Mouse (Mus musculus) c-Kit-positive CD71-negative TER-119-negative erythroid progenitor cells, embryonic 14.5 days (primary cell): ENCODE data around the gene Crtc3.

ENCODE experiments used
- DNase-seq: peaks from one replicate; pipeline ENCODE4 v3.0.0-alpha.2; 2013; ENCODE audit warnings: low read depth

Gene Crtc3

DNA sequence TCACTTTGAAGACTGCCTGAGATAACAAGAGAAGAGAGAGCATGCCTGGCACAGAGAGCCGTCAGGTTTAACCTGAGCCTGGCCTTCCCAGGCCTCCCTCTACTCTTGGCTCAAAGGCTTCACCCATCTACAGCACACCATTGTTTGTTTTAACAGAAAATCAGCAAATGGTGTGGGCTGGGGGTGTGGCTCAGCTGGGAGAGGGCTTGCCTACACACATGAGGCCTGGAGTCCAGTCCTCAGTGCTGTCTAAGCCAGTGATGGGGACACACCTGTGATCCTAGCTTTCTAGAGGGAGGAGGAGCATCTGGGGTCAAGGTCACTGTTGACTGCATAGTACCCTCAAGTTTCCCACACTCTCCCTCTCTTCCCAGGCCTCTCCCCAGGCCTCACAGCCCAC, 6.0 kb downstream of the Crtc3 start:
- DNase-seq, result no peak

DNA sequence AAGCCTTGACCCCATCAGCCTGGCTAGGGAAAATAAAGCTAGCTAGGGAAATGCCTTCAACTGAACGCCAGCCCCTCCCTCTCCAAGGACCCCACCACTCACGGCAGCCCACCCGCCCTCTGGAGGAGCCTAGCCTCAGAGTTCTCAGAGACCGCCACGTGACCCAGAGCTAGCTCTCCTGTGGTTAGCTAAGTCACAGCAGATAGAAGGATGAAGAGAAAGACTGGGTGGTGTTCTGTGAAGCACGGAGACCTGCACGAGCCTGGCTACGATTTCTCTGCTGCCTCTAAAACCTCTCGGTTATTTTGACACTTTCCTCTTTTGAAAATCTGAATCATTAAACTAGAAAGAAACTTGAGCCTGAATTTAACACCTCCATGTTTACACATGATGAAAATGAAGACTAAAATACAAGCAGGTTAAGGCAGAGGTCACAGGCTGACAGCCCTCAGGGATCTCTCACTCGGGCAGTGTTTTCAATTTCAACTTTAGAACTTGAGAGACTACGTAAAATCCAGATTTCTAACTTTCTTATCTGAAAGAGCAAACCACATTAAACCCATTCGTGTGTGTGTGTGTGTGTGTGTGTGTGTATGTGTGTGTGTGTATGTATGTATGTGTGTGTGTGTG, 8.3 kb downstream of the Crtc3 start:
- DNase-seq, result no peak

DNA sequence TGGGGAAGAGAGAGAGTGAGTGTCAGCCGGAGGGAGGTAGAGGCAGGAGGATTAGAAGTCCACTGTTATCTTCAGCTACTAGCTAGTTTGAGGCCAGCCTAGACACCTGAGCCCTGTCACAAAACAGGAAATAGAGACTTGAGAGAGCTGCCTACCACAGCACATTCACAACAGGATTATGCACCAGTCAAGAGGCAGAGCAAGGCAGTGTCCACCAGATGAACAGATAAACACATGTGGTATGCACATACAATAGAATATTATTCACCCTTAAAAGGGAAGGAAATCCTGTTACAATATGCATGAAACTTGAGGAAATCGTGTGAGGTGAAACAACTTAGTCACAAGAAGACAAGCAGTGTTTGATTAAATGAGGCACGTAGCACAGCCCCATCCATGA, 16.4 kb downstream of the Crtc3 start:
- no peak for DNase-seq

DNA sequence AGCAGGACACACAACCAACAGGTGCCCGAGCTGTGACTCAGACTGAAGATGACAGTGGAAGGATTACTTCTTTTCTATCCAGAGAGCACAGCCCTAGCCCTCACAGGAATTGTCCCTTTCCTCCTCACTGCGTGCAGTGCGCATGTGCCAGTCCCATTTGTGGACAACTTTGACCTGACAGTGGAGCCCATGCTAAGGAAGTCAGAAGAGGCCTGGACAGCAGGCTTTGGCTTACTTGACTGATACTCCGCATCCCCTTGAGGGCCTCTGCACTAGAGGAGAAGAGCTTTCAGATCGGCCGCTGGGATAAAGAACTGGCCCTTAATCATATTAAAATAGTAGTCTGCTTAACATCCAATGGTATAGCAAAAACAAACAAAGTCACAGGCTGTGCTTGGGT, 17.8 kb downstream of the Crtc3 start:
- DNase-seq, result no peak

DNA sequence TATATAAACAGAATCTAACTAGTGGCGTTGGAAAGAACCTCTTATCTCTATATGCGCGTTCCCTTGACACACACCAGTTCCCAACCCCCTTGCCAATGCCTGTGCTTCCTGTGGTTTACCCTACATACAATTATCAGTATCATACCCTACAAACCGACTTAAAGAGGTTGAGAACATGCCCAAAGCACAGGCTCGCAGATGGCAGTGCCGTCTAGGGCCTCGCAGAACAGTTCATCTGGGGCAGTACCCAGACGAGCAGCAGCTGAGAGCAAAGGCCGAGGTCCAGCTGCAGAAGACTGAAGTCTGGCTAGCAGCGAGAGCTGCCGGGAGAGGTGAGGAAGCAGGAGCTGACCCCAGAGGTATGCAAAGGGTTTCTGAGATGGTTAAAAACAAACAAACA, 21.5 kb downstream of the Crtc3 start:
- no peak for DNase-seq

DNA sequence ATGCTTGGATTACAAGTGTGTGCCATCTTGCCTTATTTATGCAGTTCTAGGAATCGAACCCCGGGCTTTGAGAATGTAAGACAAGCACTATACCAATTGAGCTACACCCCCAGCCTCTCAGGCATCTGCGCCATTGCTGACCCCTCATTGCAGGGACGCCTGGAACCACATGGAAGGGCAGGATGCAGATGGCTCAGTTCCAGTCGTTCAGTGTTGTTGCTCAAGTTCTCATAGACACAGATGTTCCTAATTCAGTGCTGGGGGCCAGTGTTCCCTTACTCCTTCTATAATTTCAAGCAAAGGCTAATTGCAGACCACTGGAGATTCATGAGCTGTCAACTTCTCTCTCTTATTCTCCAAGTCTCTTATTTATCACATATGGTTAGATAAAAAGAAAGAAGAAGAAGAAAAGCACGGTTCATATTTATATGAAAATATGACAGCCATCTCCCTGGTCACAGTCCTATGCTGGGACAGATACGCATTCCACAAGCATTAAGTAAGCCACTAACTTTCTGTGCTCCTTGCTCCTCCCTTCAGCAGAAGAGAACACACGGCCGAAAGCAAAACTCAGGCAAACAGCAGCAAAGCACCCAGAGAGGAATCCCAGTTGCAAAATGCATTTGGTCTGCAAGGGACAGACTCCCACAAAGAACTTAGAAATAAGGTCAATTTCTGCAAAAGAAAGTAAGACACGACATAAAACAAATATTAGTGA, 22.3 kb downstream of the Crtc3 start:
- no peak for DNase-seq

DNA sequence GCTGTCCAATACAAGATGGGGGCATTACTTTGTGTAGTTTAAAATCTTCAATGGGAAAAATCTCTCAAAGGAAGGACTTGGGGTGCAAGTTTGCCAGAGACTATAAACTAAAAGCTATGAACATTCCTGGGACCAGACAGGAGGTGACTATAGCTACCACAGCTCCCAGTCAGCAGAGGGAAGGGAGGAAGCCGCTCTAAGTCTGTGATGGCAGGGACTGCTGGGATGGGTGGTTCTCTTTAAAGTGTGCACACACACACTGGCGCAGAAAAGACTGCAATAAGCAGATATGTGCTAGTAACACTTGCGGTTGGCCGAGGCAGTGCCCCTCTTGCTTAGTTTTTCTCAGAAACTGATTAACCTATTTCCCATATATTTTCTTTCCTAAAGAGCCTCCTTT, 27.6 kb downstream of the Crtc3 start:
- no peak for DNase-seq

DNA sequence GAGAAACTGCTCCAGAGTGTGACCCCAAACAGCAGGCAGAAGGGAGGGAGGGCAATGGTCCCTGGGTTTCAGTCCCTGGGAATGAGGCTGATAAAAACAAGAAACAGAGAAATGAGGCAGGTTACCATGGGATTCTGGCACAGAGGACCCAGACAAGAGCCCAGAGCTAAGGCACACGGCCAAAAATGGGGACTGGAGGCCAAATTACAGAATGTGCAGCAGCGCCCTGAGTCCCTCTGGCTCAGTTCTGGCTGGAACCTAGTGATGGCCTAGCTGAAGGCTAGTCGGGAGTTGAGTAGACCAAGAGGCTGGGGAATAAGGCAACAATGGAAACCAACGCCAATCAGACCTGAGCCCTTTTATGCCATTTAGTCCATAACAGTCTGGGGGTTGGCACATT, 28.1 kb downstream of the Crtc3 start:
- no peak for DNase-seq

DNA sequence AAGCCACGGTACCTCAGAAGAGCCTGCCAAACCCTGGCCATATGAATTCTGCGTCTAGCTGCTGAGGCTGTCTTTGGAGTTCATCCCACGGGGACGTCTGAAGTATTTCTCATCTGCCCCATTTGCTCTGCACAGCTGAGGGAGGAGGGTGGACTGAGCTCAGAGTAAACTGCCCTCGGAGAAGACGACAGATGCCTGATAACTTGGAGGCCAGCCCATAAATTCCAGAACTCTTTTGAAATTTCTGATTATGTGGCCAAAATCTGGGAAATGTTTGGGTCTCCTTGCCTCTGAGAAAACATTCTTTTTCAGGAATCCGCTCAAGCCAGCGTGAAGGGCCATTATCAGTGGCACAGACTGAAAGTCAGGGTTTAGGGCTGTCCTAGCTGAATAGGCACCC, 30.8 kb downstream of the Crtc3 start:
- no peak for DNase-seq

DNA sequence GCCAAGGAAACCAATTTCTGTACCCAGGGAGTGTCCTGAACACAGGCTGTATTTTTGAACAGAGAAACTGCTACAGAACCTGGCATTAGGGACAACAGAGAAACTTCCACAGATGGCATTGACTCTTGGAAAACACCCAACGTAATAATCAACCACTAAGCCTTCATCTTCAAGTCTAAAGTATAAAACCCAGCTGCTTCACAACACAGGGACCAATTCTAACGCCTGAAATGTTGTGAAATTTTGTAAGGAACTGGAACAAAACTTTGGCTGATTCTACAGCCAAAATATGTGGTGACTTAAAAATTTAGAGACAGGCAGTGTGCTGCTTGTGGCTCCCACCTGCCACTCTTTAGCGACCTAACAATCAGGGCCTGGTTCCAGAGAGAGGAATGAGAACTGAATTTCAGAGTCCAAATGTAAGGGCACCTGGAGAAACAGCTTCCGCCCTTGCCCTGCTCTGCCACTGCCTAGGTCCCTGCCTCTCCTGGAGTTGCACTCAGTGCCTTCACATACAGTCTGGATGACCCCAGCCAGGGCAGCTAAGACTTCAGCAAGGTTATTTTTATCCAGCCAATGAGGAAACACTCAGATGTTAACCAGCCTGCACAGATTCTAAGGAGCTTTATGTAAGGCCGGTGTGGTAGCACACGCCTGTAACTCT, 33.2 kb downstream of the Crtc3 start:
- DNase-seq, result no peak

DNA sequence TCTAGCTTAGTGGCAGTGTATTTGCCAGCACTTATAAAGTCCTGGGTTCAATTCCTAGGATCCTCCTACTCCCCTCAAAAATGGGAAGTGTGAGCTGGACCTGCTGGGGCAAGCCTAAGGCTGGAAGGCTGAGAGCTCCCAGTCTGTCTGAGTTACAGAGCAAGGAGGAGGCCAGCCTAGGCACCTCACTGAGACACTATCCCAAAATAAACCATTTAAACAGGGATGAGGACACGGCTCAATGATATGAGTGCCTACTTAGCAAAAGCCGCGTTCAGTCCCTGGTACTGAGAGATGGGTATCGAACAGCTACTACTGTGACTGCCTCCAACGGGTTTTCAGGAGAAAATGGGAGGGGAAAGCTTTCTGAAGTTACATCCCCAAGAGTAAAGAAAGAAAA, 33.8 kb downstream of the Crtc3 start:
- no peak for DNase-seq

DNA sequence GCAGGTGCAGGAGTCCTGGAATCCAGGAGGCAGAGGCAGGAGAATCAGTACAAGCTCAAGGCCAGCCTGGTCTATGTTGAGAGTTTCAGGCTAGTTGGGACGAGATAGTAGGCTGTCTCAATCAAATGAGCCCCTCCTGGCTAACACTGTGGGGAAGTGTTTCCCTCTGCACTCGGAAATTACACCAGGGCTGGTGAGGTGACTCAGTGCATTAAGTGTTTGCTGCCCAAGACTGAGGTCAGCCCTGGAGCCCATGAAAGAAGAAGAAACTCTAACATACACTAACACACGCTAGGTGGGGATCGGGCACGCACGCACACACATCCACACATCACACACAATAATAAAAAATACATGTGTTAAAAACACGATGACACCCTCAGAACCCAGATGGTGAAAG, 34.3 kb downstream of the Crtc3 start:
- no peak for DNase-seq

DNA sequence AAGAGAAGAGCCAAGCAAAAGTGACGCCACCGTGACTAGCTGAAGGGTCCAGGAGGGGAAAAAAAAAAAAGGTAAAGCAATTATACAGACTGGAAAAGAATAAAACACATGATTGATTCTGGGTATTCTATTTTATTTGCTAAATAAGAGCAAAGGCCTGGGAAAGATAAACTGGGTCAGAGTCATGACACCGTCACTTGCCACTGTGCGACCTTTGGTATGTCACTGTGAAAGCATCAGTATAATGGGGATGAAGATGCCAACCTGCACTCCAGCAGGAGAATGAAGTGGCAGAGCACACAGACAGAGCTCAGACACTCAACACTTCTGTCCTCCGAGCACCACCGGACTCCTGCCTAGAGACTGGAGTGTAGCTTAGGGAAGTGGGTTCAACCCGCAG, 34.7 kb downstream of the Crtc3 start:
- no peak for DNase-seq

DNA sequence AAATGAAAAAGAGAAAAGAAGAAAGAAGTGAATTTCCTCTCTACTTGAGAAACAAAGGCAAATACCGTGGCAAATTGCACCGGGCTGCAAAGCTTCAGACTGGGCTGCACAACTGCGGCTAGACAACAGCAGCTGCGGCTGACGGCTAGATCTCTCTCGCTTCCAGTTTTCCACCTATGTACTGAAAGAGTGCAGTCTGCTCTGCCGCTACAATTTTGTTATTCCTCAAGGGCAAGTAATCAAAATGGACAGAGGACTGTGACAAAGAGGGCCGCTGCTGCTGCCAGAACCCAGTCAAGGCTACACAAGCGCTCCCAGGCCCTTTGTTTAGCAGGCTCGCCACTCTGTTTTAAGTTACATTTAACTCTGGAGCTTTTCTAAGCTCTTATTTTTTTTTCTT, 35.6 kb downstream of the Crtc3 start:
- DNase-seq, result no peak

DNA sequence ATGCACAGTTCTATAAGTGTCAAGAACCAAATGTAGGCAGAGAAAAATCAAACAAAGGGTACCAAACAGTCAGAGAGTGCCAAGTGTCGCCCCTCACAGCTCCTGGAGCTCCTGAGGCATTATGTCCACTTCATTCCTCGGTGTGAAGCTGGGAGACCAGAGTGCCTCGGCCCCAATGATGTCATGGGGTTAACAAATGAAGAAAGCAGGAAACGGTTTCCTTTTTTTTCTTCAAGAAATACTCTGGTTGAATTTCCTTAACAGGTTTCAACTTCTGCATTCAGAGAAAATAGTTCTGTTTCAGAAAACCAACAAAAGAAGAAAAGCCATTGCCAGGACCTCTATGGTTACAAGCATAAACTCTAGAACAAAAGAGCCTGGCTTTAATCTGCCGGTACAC, 36.4 kb downstream of the Crtc3 start:
- no peak for DNase-seq

DNA sequence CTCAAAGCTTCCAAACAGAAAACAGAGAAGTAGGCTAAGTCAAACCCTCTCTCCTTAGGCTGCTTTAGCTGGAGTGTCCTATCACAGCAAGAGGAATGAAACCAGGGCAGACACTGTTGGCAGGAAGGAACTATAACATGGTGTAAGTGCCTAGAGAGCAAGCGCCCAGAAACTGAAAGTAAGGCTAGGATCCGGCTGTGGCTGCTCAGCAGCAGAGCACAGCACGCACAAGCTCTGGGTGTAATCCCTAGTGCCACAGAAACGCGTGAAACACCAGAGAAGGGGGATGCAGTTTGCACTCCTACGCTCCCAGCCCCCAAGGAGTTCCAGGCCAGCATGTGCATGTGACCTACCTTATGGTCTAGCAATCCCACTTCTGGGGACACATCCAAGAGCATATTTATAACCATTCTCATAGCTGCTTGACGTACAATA, 41.2 kb downstream of the Crtc3 start:
- no peak for DNase-seq

DNA sequence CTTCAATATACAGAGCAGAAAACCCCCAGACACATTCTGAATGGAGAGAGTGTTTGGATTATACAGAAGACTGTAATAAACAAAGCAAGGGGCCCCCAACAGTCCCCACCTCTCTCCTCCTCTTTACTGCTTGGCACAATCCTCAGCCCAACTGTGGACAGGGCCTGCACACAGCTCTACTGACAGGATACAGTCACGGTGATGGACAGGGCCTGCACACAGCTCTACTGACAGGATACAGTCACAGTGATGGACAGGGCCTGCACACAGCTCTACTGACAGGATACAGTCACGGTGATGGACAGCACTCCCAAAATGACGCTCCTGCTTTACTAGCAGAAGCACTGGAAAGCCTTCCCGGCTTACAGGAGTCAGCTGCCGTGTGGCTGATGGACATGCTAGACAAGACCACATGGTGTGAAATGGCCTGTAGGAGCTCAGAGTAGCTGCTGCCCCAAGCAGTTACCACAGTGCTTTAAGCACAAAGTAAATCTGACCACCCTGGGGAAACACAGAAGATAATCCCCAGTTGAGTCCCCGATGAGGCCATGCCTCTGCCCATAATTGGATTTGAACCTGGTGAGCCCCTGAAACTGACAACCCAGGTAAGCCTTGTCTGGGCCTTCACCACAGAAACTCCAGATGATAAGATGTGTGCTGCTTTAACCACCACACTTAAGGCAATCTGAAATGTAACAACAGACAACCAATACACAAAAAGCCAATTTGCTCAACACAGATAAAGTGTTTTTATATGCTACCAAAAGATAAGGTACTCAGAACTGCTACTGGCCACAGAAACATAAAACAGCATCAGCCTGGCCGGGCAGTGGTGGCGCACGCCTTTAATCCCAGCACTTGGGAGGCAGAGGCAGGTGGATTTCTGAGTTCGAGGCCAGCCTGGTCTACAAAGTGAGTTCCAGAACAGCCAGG, 42.3 kb downstream of the Crtc3 start:
- DNase-seq, result no peak

DNA sequence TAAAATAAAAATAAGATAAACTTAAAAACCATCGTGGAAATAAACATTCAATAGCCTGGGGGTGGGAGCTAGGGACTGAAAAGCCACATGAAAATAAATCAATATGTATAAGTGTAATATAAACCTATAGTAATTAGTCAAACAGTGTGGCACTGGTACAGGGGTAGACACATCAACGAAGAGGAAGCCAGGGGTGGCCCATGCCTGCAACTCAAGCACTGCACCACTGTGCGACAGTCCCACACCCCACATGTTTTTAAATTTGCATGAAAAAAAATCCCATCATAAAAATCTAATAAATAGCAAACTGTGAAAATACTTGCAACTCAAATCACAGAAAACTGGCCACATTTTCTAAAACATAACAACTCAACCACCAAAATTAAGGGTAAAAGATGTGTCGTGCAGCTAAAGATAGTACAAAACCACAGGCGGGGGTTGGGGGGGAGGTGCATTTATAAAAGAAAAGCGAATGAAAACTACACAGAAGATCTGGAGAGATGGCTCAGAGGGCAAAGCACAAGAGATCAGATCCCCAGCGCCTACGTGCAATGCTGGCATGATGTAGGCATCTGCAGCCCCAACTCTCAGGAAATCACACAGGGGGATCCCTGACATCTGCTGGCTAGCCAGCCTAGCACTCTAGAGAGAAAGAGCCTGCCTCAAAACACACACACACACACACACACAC, 45.6 kb downstream of the Crtc3 start:
- DNase-seq, result no peak

DNA sequence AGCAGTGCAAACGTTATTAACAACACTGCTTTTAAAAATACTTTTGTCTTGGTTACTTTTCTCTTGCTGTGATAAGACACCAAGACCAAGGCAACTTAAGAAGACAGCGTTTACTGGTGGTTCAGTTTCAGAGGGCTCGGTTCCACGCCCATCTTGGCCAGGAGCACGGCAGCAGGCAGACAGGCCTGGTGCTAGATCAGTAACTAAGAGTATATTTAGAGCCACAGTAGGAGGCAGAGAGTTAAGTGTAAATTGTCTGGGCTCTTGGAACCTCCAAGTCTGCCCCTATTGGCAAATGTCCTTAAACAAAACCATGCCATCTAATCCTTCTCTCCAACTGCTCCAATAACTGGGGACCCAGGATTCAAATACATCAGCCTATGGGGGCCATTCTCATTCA, 46.1 kb downstream of the Crtc3 start:
- no peak for DNase-seq

DNA sequence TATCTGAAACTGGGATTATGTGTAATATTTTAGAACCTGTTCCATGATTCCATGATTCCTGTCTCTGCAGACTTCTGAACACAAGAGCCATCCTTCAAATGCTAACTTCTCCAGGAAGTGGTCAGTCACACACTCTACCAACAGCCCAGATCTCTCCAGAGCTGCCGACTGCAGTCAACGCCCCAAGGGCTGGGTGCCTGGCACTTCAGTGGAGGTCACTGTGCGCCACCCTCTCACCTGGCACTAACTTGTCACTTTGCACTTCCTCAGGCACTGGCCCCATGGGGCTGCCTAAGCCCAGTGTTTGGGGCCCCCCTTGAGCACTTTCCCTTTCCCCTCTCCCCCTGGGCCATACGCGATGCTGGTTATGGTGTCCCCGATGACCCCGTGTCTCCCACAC, 46.8 kb downstream of the Crtc3 start:
- DNase-seq, result no peak

DNA sequence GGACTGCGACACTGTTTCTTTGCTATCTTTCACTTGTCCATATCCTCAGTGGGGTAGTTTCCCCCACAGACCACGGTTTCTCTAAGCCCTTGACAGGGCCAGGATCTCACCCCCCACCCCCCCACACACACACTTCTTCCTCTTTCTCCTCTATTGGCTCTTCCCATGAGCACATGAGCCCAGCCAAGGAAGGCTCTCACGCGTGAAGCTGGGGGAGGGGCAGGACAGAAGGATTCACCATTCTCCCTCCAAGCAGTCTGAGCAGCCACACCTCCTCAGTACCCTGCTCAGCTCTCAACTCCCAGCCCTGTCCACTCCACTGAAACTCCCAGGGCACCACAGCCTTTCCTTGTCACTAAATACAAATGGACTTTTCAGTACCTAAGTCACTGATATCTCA, 47.2 kb downstream of the Crtc3 start:
- no peak for DNase-seq

DNA sequence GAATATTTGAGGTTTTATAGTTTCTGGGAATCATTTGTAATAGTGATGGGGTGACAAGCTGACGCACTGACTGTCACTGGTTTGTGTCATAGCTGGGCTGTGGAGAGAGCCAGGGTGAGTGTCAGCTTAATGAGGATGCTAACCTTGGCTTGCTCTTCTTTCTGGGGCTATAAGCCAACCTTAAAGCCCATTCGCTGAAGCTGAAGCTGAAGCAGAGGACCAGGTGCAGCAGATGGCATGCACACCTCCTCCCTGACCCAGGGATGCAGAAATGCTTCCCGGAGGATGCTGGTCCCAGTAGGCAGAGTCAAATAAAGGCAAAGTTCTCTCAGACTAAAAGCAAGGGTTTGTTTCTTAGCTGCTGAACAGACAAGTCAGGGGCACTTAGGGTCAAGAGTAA, 48.7 kb downstream of the Crtc3 start:
- no peak for DNase-seq
